Mouse (Mus musculus) embryonic facial prominence, embryonic 13.5 days (tissue): ENCODE measurements around the gene Ebf1. TPM values are rescaled to one million over a fixed set of nuclear protein-coding genes. Genes with fewer than 3 reads are reported as not detected.
A peak's percentile ranks its signal among the peaks of the same experiment; 100 is the strongest.

Experiments used
- ATAC-seq: fragments of 200-750 bp; cut with Nextera tagmentation; 2 replicates; pipeline ENCODE4 v1.8.0; 2017; ENCODE audit warnings: low read depth; ENCODE audit not compliant: insufficient number of reproducible peaks, insufficient read depth, low FRiP score, low TSS enrichment
- H3K27ac ChIP-seq: fragments of 300-500 bp; sonication (generic); 2 replicates; pipeline ENCODE4 v1.5.1; 2015; ENCODE audit warnings: moderate library complexity, mild to moderate bottlenecking, inconsistent platforms
- H3K27me3 ChIP-seq: fragments of 300-500 bp; sonication (generic); 2 replicates; pipeline ENCODE4 v1.6.1; 2015; ENCODE audit warnings: mild to moderate bottlenecking, inconsistent platforms
- H3K36me3 ChIP-seq: fragments of 300-500 bp; sonication (generic); 2 replicates; pipeline ENCODE4 v1.6.1; 2015; ENCODE audit warnings: mild to moderate bottlenecking, inconsistent platforms
- H3K4me1 ChIP-seq: fragments of 300-500 bp; sonication (generic); 2 replicates; pipeline ENCODE4 v1.6.1; 2015; ENCODE audit warnings: inconsistent platforms
- H3K4me2 ChIP-seq: fragments of 300-500 bp; sonication (generic); 2 replicates; pipeline ENCODE4 v1.6.1; 2015; ENCODE audit warnings: moderate library complexity, mild to moderate bottlenecking, inconsistent platforms
- H3K4me3 ChIP-seq: fragments of 300-500 bp; sonication (generic); 2 replicates; pipeline ENCODE4 v1.5.1; 2015; ENCODE audit warnings: mild to moderate bottlenecking, inconsistent platforms
- H3K9ac ChIP-seq: fragments of 300-500 bp; sonication (generic); 2 replicates; pipeline ENCODE4 v1.6.1; 2015; ENCODE audit warnings: mild to moderate bottlenecking, inconsistent platforms
- H3K9me3 ChIP-seq: fragments of 300-500 bp; sonication (generic); 2 replicates; pipeline ENCODE4 v1.6.1; 2016; ENCODE audit warnings: inconsistent platforms
- WGBS: fragments of 180-500 bp; shearing (Covaris S2); methylation state at CpG from one replicate; pipeline ENCODE4 v1.1.7; 2015; ENCODE audit warnings: mixed read lengths; 5-methylcytosine and 5-hydroxymethylcytosine counted together
- polyA plus RNA-seq: library from polyadenylated mRNA; unstranded; fragments of >200 nt; fragmentation: Nextera tagmentation; extraction: Ambion mirVana; gene quantifications from 2 replicates; pipeline ENCODE4 v1.2.1, GENCODE M21; 2015

Ebf1 gene
- polyA plus RNA-seq, 1 experiment from 2014 or later: 69.1 TPM

DNA sequence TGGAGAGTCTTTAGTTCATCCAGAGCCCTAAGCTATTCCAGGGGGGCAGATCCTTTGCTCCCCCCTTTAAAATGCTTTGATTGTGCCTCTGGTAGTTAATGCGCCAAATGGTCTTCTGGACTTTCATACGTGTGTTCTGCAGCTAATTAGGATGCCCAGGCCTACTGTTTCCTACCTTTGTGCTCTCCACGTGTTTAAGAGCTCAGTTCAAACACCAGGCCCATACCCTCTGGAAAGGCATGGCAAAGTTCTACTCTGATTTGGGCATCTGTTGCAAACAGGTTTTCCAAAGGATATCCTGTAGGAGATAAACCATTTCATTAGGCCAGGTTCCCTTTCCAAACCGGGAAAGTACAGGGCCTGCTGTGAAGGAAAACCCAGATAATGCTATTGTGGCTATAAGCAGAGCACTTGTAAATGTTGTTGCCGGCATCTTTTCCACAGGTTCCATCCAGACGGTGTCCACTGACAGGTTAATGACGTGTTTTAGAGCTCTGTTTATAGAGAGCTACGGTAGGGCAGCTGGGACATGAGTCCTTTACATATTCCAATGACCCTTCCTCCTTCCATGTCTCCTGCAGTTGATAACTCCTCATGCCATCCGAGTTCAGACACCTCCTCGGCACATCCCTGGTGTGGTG is 306.9 kb downstream of the Ebf1 start:
- Histone ChIP-seq H3K9ac (no peak overlapping the region), H3K4me2 (no peak overlapping the region), H3K27ac (no peak overlapping the region), H3K9me3 (no peaks in the 10 kb centered on the region), H3K27me3 (0 out of 2 replicates have a peak, but pooled peaks cover 4% of the 10 kb centered on the region), H3K36me3 (peaks cover 5% of the 10 kb centered on the region; the same call in 1 of the 2 replicates), H3K4me3 (no peak overlapping the region), H3K4me1 (peaks cover 30% of the 10 kb centered on the region)
- 79% methylated on average over 10 of the region's 10 CpGs for WGBS
- no peak for ATAC-seq

GRCm38 (mm10) chr11:44924896-44925295 is 307.8 kb downstream of the Ebf1 start:
- peaks cover 4% of the 10 kb centered on the region; the same call in 1 of the 2 replicates for H3K36me3 ChIP-seq
- H3K4me3 ChIP-seq: no peak overlapping the region
- WGBS: 13% methylated on average over 8 of the region's 8 CpGs
- H3K9me3 ChIP-seq: no peaks in the 10 kb centered on the region
- peak overlapping the region; percentile 80 for H3K27ac ChIP-seq
- peaks cover 30% of the 10 kb centered on the region for H3K4me1 ChIP-seq
- H3K27me3 ChIP-seq: peaks cover 4% of the 10 kb centered on the region; the same call in 1 of the 2 replicates
- no peak; the same call in 1 of the 2 replicates for ATAC-seq
- H3K9ac ChIP-seq: no peak overlapping the region
- H3K4me2 ChIP-seq: peak overlapping the region; percentile 31

DNA sequence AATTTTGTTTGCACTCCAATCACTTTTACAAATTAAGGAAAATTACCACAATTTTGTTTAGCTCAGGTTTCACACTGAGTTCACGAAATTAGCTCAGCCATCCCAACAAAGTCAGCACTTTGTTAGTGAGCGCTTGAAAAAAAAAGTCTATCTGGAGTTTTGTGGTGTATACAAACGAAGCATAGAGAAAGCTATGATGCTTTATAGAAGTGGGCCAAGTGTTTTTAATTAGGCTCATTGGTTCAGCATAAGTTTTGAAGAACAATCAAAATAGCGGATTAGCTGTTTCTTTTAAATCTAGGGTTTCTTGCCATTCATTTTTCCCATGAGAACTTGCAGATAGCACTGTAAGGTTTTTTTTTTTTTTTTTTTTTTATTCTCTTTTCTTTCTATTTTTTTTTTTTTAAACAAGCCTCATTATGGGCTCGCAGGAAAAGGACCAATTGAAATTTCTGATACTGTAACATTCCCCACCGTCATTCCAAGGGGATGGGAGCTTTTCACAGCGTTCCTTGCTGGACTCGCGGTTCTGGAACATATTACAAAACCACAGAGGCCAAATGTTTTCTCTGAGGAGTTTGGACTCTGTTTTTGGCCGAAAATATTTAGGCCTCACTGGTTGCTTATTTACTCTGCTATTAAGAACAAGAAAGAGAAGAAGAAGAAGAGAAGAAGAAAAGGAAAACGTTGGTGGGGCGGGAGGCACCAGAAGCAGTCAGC is 308.8 kb downstream of the Ebf1 start:
- Histone ChIP-seq H3K4me2 (peak overlapping the region; percentile 31), H3K4me1 (peaks cover 30% of the 10 kb centered on the region), H3K36me3 (no peaks in the 10 kb centered on the region), H3K27me3 (peaks cover 4% of the 10 kb centered on the region; the same call in 1 of the 2 replicates), H3K9me3 (no peaks in the 10 kb centered on the region), H3K4me3 (no peak overlapping the region), H3K27ac (peak overlapping the region; percentile 80), H3K9ac (no peak overlapping the region)
- ATAC-seq: no peak
- WGBS: 30% methylated on average over 12 of the region's 12 CpGs

DNA sequence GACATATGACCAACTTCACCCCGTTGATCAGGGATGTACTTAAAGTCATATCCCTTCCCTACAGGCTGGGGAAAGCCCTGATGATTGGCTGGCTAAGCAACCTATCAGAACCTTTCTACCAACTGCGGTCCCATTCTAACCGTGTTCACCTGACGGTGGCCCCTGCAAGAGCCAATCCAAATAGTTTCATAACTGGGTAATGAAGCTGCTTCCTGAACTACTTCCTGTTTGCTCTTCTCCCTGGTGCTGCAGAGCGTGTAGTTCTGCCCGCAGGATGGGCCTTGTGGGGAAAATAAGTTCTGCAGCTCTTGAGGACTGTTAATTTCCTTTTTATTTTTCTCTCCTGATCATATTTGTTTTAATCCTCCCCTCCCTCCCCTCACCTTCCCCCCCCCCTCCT is 311.3 kb downstream of the Ebf1 start:
- H3K9me3 ChIP-seq: no peaks in the 10 kb centered on the region
- H3K27me3 ChIP-seq: no peaks in the 10 kb centered on the region; the same call in 1 of the 2 replicates
- no peak overlapping the region for H3K4me3 ChIP-seq
- no peak overlapping the region for H3K27ac ChIP-seq
- H3K9ac ChIP-seq: no peak overlapping the region
- WGBS: 90% methylated on average over 6 of the region's 6 CpGs
- ATAC-seq: no peak
- H3K36me3 ChIP-seq: no peaks in the 10 kb centered on the region
- H3K4me1 ChIP-seq: peaks cover 36% of the 10 kb centered on the region
- H3K4me2 ChIP-seq: no peak overlapping the region

GRCm38 (mm10) chr11:44932942-44933483 is 315.9 kb downstream of the Ebf1 start:
- no peaks in the 10 kb centered on the region for H3K9me3 ChIP-seq
- H3K4me3 ChIP-seq: no peak overlapping the region
- H3K4me1 ChIP-seq: peaks cover 6% of the 10 kb centered on the region
- H3K36me3 ChIP-seq: no peaks in the 10 kb centered on the region
- no peak for ATAC-seq
- H3K27ac ChIP-seq: no peak overlapping the region
- no peak overlapping the region for H3K4me2 ChIP-seq
- no peaks in the 10 kb centered on the region; the same call in 1 of the 2 replicates for H3K27me3 ChIP-seq
- 66% methylated on average over 6 of the region's 6 CpGs for WGBS
- H3K9ac ChIP-seq: no peak overlapping the region

DNA sequence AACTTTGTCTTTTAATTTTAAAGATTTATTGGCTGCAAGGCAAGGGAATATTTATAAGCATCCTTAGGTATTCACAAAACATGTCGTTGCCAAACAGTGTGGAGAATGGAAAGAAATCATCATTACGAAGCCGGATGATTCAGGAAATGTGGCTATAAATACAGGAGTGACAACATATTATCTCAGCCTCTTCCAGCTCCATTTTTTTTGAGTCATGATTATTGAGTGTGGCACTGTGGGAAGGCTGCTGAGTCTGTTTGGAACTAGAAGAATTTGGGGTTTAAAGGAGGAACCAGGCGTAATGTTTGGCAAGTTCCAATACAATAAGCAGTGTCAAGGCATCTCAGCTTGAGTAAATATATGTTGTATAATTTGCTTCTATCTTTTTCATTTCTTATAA is 326.7 kb downstream of the Ebf1 start:
- Histone ChIP-seq H3K36me3 (no peaks in the 10 kb centered on the region), H3K27me3 (peaks cover 4% of the 10 kb centered on the region; the same call in 1 of the 2 replicates), H3K4me2 (no peak overlapping the region), H3K9ac (no peak overlapping the region), H3K4me3 (no peak overlapping the region), H3K27ac (no peak overlapping the region), H3K9me3 (no peaks in the 10 kb centered on the region), H3K4me1 (no peaks in the 10 kb centered on the region)
- WGBS: 86% methylated on average over 4 of the region's 4 CpGs
- no peak for ATAC-seq

GRCm38 (mm10) chr11:44944401-44944800 is 327.3 kb downstream of the Ebf1 start:
- H3K4me1 ChIP-seq: no peaks in the 10 kb centered on the region
- no peak overlapping the region for H3K9ac ChIP-seq
- H3K36me3 ChIP-seq: no peaks in the 10 kb centered on the region
- ATAC-seq: no peak
- WGBS: 80% methylated on average over 2 of the region's 2 CpGs
- no peak overlapping the region for H3K27ac ChIP-seq
- H3K4me3 ChIP-seq: no peak overlapping the region
- H3K4me2 ChIP-seq: no peak overlapping the region
- no peaks in the 10 kb centered on the region for H3K9me3 ChIP-seq
- peaks cover 4% of the 10 kb centered on the region; the same call in 1 of the 2 replicates for H3K27me3 ChIP-seq

DNA sequence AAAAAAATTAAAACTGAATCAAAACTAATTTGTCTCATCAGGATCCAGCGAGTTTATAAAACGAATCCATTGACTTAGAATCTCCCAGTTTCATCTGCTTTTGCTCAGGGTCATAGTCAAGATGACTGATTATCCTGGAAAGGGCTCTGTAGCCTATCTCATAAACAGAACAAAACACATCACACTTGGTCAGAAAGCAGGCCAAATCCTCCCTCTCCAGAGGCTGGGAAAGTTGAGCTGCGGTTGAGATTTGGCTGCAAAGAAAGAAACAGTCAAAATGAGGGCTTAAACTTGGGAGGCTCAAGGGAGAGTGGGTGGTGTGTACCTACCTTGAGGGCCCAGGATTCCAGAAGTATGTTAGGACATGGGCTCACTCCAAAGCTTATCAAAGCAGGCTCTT is 329.5 kb downstream of the Ebf1 start:
- Histone ChIP-seq H3K4me1 (no peaks in the 10 kb centered on the region), H3K9ac (no peak overlapping the region), H3K27me3 (peaks cover 4% of the 10 kb centered on the region; the same call in 1 of the 2 replicates), H3K27ac (no peak overlapping the region), H3K36me3 (no peaks in the 10 kb centered on the region), H3K4me2 (no peak overlapping the region), H3K4me3 (no peak overlapping the region), H3K9me3 (no peaks in the 10 kb centered on the region)
- no peak for ATAC-seq
- WGBS: 79% methylated on average over 3 of the region's 3 CpGs

- no peak overlapping the region for H3K27ac ChIP-seq
- H3K4me1 ChIP-seq: 0 out of 2 replicates have a peak, but pooled peaks cover 6% of the 10 kb centered on the region
- H3K36me3 ChIP-seq: no peaks in the 10 kb centered on the region
- no peak overlapping the region for H3K4me2 ChIP-seq
- H3K9ac ChIP-seq: no peak overlapping the region
- no peaks in the 10 kb centered on the region for H3K9me3 ChIP-seq
- no peak for ATAC-seq
- H3K4me3 ChIP-seq: no peak overlapping the region
- H3K27me3 ChIP-seq: no peaks in the 10 kb centered on the region
- 81% methylated on average over 6 of the region's 6 CpGs for WGBS
Observed at GRCm38 (mm10) chr11:44948541-44948940, 331.4 kb downstream of the Ebf1 start.

- H3K9me3 ChIP-seq: no peaks in the 10 kb centered on the region
- H3K36me3 ChIP-seq: no peaks in the 10 kb centered on the region
- H3K4me3 ChIP-seq: no peak overlapping the region
- no peak for ATAC-seq
- H3K9ac ChIP-seq: no peak overlapping the region
- whole genome bisulfite sequencing: 57% methylated on average over 3 of the region's 3 CpGs
- no peaks in the 10 kb centered on the region for H3K27me3 ChIP-seq
- 0 out of 2 replicates have a peak, but pooled peaks cover 12% of the 10 kb centered on the region for H3K4me1 ChIP-seq
- H3K27ac ChIP-seq: no peak overlapping the region
- no peak overlapping the region for H3K4me2 ChIP-seq
Observed at GRCm38 (mm10) chr11:44949140-44949539, 332.0 kb downstream of the Ebf1 start.

- Histone ChIP-seq H3K9me3 (no peaks in the 10 kb centered on the region), H3K36me3 (no peaks in the 10 kb centered on the region), H3K27me3 (no peaks in the 10 kb centered on the region), H3K27ac (no peak overlapping the region), H3K9ac (no peak overlapping the region), H3K4me1 (0 out of 2 replicates have a peak, but pooled peaks cover 14% of the 10 kb centered on the region), H3K4me2 (no peak overlapping the region), H3K4me3 (no peak overlapping the region)
- WGBS: 87% methylated on average over 9 of the region's 9 CpGs
- no peak for ATAC-seq
Observed at GRCm38 (mm10) chr11:44950319-44950718, 333.2 kb downstream of the Ebf1 start.
